Mouse (Mus musculus) inflammation-experienced regulatory T-cells (primary cell): Measurements from ENCODE around the gene Gtsf1l. TPM values are rescaled to one million over a fixed set of nuclear protein-coding genes. Genes with fewer than 3 reads are reported as not detected.

ENCODE experiments used
- polyA plus RNA-seq, 2 experiments: library from polyadenylated mRNA; unstranded; fragments of 100-300 nt; shearing (Covaris generic); gene quantifications; one replicate each; pipeline ENCODE4 v1.2.1; 2017

Gene Gtsf1l
- not detected for polyA plus RNA-seq

DNA sequence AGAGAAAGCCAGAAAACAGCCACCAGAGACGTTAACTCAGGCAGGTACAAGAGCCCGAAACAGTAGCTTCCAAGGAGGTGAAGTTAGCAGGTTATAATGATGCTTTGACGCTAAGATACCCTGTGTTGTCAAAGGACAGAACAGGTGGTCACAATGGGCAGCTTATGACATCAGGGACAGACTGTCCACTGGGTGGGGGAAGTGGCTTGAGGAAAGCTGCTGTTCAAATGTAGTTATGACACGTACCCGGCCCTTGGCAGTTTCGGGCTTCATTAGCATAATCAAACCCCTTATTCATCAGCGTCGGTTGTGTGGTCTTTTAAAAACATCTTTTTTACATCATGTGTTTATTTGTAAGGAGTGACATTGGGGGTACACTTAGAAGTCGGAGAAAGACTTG, at the start of gene Gtsf1l:
Gene Gtsf1l (minus strand): TSS at position 128 of the 400 bp plus-strand sequence.

GRCm38 (mm10) chr2:163054335-163054840, 33.3 kb downstream of the Gtsf1l start, which contains the start of gene Mybl2:
TSS of gene Mybl2 (plus strand) at chr2:163054687.

Other genes with a start within 250 kb of the Gtsf1l start
- gene Srsf6, start 156.3 kb downstream of the Gtsf1l start, polyA plus RNA-seq, result 100 to 1,000 TPM; 113 to 132 TPM
- gene L3mbtl1, start 144.4 kb downstream of the Gtsf1l start, polyA plus RNA-seq, result 1 to 10 TPM in 1 of 2 experiments, not detected in 1; 2.2 TPM
- gene Sgk2, start 100.5 kb downstream of the Gtsf1l start, polyA plus RNA-seq, result 1 to 10 TPM in 1 of 2 experiments, not detected in 1; 1.1 TPM
- gene Ift52, start 70.5 kb downstream of the Gtsf1l start, polyA plus RNA-seq, result 10 to 100 TPM; 49.3 to 54.5 TPM
- 1 to 10 TPM; 3.2 to 6.0 TPM for gene Mybl2, start 33.2 kb downstream of the Gtsf1l start, polyA plus RNA-seq
- 10 to 100 TPM in 1 of 2 experiments, 1 to 10 TPM in 1; 2.6 to 47.8 TPM for gene Tox2, start 115.3 kb upstream of the Gtsf1l start, polyA plus RNA-seq